Mouse (Mus musculus): Measurements from ENCODE around the gene Nucks1. TPM values are rescaled to one million over a fixed set of nuclear protein-coding genes. Genes with fewer than 3 reads are reported as not detected.

The Nucks1 gene
- polyA plus RNA-seq, 1 experiment from 2014 or later, result 62.9 TPM

DNA sequence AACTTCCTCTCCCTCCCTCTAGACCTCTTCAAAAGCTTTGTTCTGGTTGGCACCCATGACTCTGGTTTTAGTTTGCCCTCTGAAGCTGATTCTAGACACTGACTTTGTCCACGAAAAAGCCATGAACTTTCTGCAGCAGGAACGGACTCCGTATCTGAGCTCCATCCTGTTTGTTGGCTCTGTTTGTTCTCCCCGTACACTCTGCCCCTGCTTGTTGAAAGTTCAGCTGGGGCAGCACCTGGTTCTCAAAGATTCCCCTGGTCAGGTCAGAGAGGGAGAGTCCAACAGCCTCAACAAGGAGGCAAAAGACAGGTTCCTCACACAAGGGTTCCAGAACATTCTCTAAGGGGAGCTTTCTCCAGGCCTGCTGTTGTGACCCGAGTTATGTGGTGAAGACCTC, 47.1 kb downstream of the Nucks1 start:
- H3K27ac ChIP-seq (replicated peaks), result no peak overlapping the region
- no peak for ATAC-seq (replicated peaks)
- WGBS, result 87% methylated on average over 5 of the region's 5 CpGs

DNA sequence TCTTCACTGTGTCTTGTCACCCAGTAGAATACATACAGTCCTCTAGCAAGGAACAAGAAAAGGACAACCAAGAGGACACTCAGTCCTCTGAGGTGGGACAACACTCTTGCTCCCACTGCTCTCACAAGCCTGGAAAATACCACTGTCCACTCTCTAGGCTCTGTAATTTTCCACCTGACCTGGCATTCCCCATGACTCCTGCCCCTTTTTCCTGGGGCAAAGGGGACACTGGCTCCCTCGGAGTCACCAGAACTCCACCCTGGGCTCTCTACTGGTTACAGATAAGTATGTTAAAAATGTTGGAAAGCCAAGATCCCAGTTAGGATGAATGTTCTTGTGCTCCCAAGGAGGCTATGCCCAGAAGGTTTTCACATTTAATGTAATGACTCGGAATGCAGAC, 50.7 kb downstream of the Nucks1 start:
- Histone ChIP-seq H3K4me2 (replicated peaks) (no peak overlapping the region), H3K4me3 (no peak overlapping the region), H3K9ac (replicated peaks) (no peak overlapping the region), H3K36me3 (no peaks in the 10 kb centered on the region), H3K27me3 (peaks cover 19% of the 10 kb centered on the region; the same call in 1 of the 2 replicates), H3K27ac (replicated peaks) (no peak overlapping the region), H3K4me1 (peaks cover 13% of the 10 kb centered on the region), H3K9me3 (no peaks in the 10 kb centered on the region)
- WGBS, result 50% methylated on average over 2 of the region's 2 CpGs
- ATAC-seq (replicated peaks), result no peak

More for the DNA sequence above, 47.1 kb downstream of the Nucks1 start:
- H3K9ac ChIP-seq (replicated peaks), result no peak overlapping the region
- H3K27me3 ChIP-seq, result 0 out of 2 replicates have a peak, but pooled peaks cover 6% of the 10 kb centered on the region
- H3K4me3 ChIP-seq, result no peak overlapping the region
- H3K4me1 ChIP-seq, result peaks cover under 1% of the 10 kb centered on the region; the same call in 1 of the 2 replicates
- no peaks in the 10 kb centered on the region for H3K9me3 ChIP-seq
- H3K36me3 ChIP-seq, result no peaks in the 10 kb centered on the region
- H3K4me2 ChIP-seq (replicated peaks), result no peak overlapping the region

DNA sequence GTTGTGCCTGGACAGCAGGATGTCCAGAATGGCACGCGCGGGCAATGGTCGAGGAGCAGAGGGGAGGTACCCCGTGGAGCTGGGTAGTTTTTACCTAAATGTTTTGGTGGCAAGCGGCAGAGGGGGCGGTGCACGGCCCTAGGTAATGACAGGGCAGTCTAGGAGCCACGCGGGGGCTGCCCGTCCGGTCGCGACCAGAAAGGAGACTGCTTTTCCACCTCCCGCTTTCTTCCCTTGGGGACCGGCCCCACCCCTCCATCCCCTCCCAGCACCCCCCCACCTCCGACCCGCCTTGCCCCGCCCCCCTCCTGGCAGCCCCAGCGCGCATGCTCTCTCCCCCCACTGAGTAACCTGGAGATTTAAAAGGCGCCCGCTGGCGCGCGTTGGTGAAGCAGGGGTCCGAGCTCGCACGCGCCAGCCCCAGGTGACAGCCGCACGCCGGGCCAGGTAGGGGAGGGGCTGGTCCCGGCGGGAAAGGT, 52.3 kb downstream of the Nucks1 start, which contains the start of gene Slc45a3:
TSS of gene Slc45a3 (plus strand) at position 362 of the 479 bp plus-strand sequence.
- H3K27ac ChIP-seq (replicated peaks), result no peak within 1 kb of the TSS
- H3K4me1 ChIP-seq, result peaks cover 13% of the 10 kb centered on the region
- no peaks in the 10 kb centered on the region for H3K36me3 ChIP-seq
- peak within 1 kb of the TSS; percentile 95 for H3K4me2 ChIP-seq (replicated peaks)
- WGBS, result 0% methylated on average over 33 of the region's 35 CpGs
- H3K9me3 ChIP-seq, result no peaks in the 10 kb centered on the region
- peaks cover 19% of the 10 kb centered on the region; the same call in 1 of the 2 replicates for H3K27me3 ChIP-seq
- ATAC-seq (replicated peaks), result peak; percentile 63
- peak within 1 kb of the TSS; percentile 64 for H3K9ac ChIP-seq (replicated peaks)
- H3K4me3 ChIP-seq, result peak within 1 kb of the TSS; percentile 90

DNA sequence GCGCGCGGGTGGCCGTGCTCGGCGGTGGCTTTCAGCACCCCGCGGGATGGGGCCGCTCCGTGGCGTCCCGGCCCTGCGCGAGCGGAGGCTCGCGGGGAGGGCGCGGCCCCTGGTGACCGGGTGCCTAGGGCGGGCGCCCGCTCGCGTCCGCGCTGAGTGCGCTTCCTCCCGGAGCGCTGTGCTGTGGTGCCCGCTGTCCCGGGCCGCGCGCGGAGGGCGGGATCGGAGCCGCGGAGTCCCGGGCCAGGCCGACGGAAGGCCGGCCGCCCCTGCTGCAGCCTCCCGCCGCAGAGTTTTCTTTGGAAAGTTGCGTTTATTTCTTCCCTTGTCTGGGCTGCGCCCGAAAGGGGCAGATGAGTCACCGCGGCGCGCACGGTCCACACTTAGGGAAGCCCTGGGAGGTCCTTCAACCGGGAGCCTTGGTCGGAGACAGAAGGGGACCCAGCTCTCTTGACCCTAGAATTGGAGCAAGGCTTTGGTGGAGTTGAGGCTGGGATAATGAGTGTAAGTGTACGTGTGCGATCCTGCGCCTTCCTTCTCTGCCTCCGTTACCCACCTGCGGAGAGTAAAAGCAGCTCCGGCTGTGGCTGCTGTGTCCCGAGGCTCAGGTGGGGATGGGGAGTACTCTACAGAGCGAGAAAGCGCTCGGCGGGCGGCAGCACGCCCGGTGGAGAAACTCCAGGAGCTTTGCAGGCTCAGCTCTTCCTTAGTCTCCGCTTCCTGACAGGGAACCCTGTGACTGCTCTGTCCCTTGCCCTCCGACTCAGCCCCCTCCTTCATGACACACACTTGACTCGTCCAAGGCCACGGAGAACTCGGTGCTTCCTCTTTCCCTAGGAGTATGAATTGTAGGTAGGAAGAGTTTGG, 53.0 kb downstream of the Nucks1 start:
- under 1% methylated on average over 71 of the region's 76 CpGs for WGBS
- Histone ChIP-seq H3K9ac (replicated peaks) (peak overlapping the region; percentile 64), H3K27me3 (peaks cover 19% of the 10 kb centered on the region; the same call in 1 of the 2 replicates), H3K9me3 (no peaks in the 10 kb centered on the region), H3K27ac (replicated peaks) (no peak overlapping the region), H3K36me3 (no peaks in the 10 kb centered on the region), H3K4me2 (replicated peaks) (peak overlapping the region; percentile 95), H3K4me1 (peaks cover 13% of the 10 kb centered on the region), H3K4me3 (peak overlapping the region; percentile 90)
- ATAC-seq (replicated peaks), result peak; percentile 84

DNA sequence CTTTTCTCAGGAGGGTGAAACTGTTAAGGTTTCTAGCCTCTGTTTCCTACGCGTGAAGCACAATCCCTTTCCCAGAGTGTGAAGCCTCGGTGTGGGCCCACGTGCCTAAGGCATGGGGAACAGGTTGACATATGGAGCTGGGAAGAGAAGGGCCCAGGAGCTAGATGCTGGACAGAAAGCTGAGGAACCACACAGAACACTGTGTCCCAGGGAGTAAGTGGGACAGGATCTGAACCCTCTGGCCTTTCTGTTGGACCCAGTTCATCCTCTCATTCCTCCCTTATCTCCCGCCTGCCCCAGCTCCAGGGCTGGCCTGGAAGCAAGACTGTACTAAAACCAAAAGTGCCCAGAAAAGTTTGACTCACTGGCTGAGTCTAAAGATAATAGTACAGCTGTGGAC, 53.8 kb downstream of the Nucks1 start:
- H3K4me2 ChIP-seq (replicated peaks), result peak overlapping the region; percentile 95
- WGBS, result 32% methylated on average over 5 of the region's 5 CpGs
- peak overlapping the region; percentile 90; the same call in 1 of the 2 replicates for H3K4me3 ChIP-seq
- no peaks in the 10 kb centered on the region for H3K9me3 ChIP-seq
- peaks cover 13% of the 10 kb centered on the region for H3K4me1 ChIP-seq
- H3K36me3 ChIP-seq, result no peaks in the 10 kb centered on the region
- ATAC-seq (replicated peaks), result no peak
- no peak overlapping the region for H3K9ac ChIP-seq (replicated peaks)
- H3K27me3 ChIP-seq, result peaks cover 19% of the 10 kb centered on the region; the same call in 1 of the 2 replicates
- no peak overlapping the region for H3K27ac ChIP-seq (replicated peaks)

DNA sequence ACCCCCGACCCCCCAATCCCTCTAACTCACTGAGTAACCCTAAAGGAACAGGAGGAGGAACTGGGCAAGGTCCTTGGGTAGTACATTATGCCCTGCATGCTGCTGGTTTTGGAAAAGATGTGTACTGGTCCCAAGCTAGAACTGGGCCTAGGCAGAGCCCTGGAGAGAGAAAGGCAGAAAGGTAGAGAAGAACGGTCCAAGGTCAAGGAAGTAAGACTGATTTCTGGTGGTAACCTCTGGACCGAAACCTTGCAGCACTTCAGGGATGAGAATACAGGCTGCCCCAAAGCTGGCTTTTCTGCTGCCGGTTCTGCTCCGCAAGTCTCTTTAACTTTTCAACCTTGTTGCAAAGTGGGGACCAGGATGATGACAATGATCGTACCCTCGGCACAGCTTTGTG, 54.2 kb downstream of the Nucks1 start:
- Histone ChIP-seq H3K27me3 (peaks cover 19% of the 10 kb centered on the region; the same call in 1 of the 2 replicates), H3K9me3 (no peaks in the 10 kb centered on the region), H3K4me1 (peaks cover 13% of the 10 kb centered on the region), H3K27ac (replicated peaks) (no peak overlapping the region), H3K36me3 (no peaks in the 10 kb centered on the region), H3K4me3 (no peak overlapping the region), H3K9ac (replicated peaks) (no peak overlapping the region), H3K4me2 (replicated peaks) (no peak overlapping the region)
- no peak for ATAC-seq (replicated peaks)
- 73% methylated on average over 7 of the region's 7 CpGs for WGBS

DNA sequence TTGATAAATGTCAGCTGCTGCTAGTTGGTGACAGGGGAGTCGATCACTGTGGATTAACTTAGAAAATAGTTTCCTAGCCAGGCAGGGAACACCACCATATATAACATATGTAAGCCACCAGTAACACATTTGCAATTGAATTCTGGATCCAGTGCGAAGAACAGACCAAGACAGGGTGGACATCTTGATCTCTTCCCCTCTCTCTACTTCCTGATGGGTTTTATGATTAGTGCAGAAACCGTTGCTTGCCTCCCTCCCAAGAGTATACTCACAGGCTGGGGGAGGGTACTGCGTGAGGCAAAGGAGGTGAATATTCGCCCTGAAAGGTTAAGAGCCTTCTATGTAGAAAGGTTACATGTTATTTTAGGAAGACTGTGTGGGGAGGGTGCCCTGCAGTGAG, 55.5 kb downstream of the Nucks1 start:
- ATAC-seq (replicated peaks), result no peak
- Histone ChIP-seq H3K9ac (replicated peaks) (no peak overlapping the region), H3K36me3 (no peaks in the 10 kb centered on the region), H3K27ac (replicated peaks) (no peak overlapping the region), H3K4me3 (no peak overlapping the region), H3K4me2 (replicated peaks) (no peak overlapping the region), H3K4me1 (peaks cover 17% of the 10 kb centered on the region), H3K9me3 (no peaks in the 10 kb centered on the region), H3K27me3 (peaks cover 19% of the 10 kb centered on the region; the same call in 1 of the 2 replicates)
- 46% methylated on average over 5 of the region's 5 CpGs for WGBS

DNA sequence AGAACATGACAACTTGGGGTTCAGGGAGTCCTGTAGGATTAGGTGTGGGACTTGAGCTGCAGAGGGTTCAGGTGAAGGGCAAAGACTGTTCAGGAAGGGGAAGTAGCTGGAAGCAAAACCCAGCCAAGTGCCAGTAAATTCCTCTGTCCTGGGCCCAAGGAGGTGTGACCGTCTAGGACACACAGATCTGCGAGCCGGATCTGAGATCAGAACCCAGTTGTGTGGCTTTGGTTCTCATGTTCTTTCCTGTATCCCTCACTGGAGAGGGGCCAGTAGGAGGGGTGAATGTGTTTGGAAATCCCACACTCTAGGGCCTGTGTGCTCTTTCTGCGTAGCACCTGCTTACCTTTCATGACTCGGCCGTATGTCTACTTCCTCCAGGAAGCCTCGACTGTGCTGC, 57.0 kb downstream of the Nucks1 start:
- peaks cover 30% of the 10 kb centered on the region for H3K4me1 ChIP-seq
- no peaks in the 10 kb centered on the region for H3K9me3 ChIP-seq
- no peak overlapping the region for H3K27ac ChIP-seq (replicated peaks)
- no peak overlapping the region for H3K9ac ChIP-seq (replicated peaks)
- WGBS, result 75% methylated on average over 7 of the region's 7 CpGs
- no peak for ATAC-seq (replicated peaks)
- no peak overlapping the region for H3K4me2 ChIP-seq (replicated peaks)
- no peaks in the 10 kb centered on the region for H3K36me3 ChIP-seq
- H3K27me3 ChIP-seq, result peaks cover 14% of the 10 kb centered on the region; the same call in 1 of the 2 replicates
- H3K4me3 ChIP-seq, result no peak overlapping the region

DNA sequence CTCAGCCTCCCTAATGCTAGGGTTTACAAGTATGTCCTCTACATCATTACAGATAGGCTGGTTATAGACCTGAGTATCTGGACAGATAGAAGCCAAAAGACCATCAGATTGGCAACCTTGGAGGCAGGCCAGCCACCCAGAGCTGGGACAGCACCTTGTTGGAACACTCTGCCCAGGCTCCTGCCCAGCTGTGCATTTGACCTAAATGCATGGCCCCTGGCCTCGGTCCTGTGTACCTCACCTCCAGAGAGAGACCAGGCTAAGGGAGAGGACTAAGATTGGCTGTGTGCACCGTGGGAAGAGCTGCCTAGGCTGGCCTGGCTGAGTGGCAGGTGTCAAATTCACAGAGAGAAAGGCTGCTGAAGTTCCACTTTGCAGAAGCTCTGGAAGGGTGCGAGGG, 58.2 kb downstream of the Nucks1 start:
- Histone ChIP-seq H3K27me3 (peaks cover 13% of the 10 kb centered on the region; the same call in 1 of the 2 replicates), H3K4me3 (no peak overlapping the region), H3K9ac (replicated peaks) (no peak overlapping the region), H3K4me2 (replicated peaks) (no peak overlapping the region), H3K4me1 (peaks cover 26% of the 10 kb centered on the region), H3K9me3 (no peaks in the 10 kb centered on the region), H3K36me3 (no peaks in the 10 kb centered on the region), H3K27ac (replicated peaks) (no peak overlapping the region)
- no peak for ATAC-seq (replicated peaks)
- 41% methylated on average over 3 of the region's 3 CpGs for WGBS

DNA sequence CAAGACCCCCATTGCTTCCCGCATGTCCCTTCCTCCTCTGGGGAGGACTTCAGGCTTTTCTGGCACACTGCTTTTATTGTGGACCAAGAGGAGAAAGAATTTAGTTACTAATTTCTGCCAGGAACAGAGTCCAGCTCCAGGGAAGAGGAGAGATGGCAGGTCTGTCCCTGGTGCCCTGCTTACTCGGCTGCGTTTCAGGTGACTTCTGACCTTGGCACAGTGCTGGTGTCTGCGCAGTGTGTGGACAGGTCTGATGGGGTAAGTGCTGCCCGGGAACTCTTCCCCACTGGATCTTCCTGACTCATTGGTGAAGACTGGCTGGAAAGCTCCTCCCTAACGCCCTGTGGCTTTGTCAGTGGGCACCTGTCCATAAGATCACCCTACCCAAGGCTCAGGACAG, 58.6 kb downstream of the Nucks1 start:
- Histone ChIP-seq H3K9me3 (no peaks in the 10 kb centered on the region), H3K4me3 (no peak overlapping the region), H3K4me2 (replicated peaks) (no peak overlapping the region), H3K4me1 (peaks cover 22% of the 10 kb centered on the region), H3K9ac (replicated peaks) (no peak overlapping the region), H3K36me3 (no peaks in the 10 kb centered on the region), H3K27ac (replicated peaks) (no peak overlapping the region), H3K27me3 (peaks cover 8% of the 10 kb centered on the region; the same call in 1 of the 2 replicates)
- 65% methylated on average over 6 of the region's 6 CpGs for WGBS
- no peak for ATAC-seq (replicated peaks)

DNA sequence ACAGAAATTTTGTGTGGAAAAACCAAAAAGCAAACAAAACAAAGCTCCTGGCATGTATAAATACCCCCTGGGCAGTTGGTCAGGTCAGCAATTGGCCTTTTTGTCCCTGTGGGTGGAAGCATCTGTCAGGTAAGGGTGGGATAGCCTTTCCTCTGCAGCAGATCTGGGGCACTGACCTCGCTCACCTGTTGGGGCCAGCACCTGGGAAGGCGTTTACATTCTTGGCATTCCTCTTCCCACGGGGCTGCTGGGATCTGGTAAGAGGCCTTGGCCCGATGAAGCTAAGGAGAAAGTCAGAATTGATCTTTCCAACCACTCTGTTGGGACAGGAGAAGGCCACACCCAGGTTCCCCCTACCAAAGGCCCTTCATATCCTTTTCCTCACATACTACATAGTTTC, 59.5 kb downstream of the Nucks1 start:
- no peak for ATAC-seq (replicated peaks)
- H3K9ac ChIP-seq (replicated peaks), result no peak overlapping the region
- no peaks in the 10 kb centered on the region for H3K36me3 ChIP-seq
- WGBS, result 61% methylated on average over 4 of the region's 4 CpGs
- no peaks in the 10 kb centered on the region for H3K9me3 ChIP-seq
- no peak overlapping the region for H3K4me3 ChIP-seq
- no peak overlapping the region for H3K4me2 ChIP-seq (replicated peaks)
- H3K27ac ChIP-seq (replicated peaks), result no peak overlapping the region
- peaks cover 21% of the 10 kb centered on the region for H3K4me1 ChIP-seq
- no peaks in the 10 kb centered on the region for H3K27me3 ChIP-seq

DNA sequence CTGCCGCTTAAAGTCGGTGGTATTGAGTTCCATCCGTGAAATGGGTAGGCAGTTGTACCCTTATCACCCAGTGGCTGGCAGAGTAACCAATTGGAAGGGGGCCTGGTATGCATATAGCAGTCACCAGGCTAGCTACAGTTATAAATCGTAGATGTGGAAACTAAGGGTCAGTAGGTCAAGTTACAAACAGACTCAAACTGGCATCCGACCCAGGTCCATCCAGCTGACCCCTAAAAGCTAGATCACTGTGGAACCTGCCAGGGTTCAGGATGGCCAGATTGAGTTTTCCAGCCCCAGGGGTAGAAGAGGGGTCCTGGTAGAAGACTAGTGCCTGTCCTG, 60.0 kb downstream of the Nucks1 start:
- peaks cover 21% of the 10 kb centered on the region for H3K4me1 ChIP-seq
- ATAC-seq (replicated peaks), result no peak
- no peaks in the 10 kb centered on the region for H3K36me3 ChIP-seq
- no peak overlapping the region for H3K4me2 ChIP-seq (replicated peaks)
- H3K4me3 ChIP-seq, result no peak overlapping the region
- no peaks in the 10 kb centered on the region for H3K27me3 ChIP-seq
- 37% methylated on average over 5 of the region's 5 CpGs for WGBS
- no peaks in the 10 kb centered on the region for H3K9me3 ChIP-seq
- H3K27ac ChIP-seq (replicated peaks), result no peak overlapping the region
- H3K9ac ChIP-seq (replicated peaks), result no peak overlapping the region

All from forebrain, embryonic 15.5 days (tissue).